Mouse (Mus musculus) cortical plate, adult 2 months (tissue): ENCODE results near the gene Def8.

Source experiments
- CTCF ChIP-seq: fragments of 200-500 bp; IDR thresholded peaks from 2 replicates; pipeline ENCODE4 v1.5.1; 2011; ENCODE audit warnings: mild to moderate bottlenecking, control low read depth, low read length; ENCODE audit not compliant: insufficient read depth; ENCODE audit errors: extremely low read depth
- POLR2A ChIP-seq: fragments of 200-500 bp; IDR thresholded peaks from 2 replicates; pipeline ENCODE4 v1.6.1; 2011; ENCODE audit warnings: mild to moderate bottlenecking, low read length, control low read depth; ENCODE audit not compliant: insufficient read depth; ENCODE audit errors: extremely low read depth

DNA sequence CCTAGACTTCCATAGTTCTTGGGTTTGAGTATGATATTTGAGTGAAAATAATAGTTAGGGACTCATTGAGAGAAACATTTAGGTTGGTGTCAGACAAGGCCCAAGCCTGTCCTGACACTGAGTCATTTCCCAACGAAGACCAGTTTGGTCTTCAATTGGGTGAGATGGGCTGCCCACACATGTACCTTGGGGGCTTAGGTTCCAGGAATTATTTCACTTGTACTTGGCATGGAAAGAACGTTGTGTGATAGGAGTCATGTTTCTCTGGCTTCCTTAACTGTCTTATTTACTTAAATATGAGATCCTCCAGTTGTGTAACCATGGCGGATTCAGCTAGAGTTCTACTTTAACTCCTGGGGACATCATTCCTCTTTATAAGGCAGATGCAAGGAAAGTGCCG, 40.3 kb downstream of the Def8 start:
- TF ChIP-seq CTCF (no peak), POLR2A (no peak)
